Mouse (Mus musculus): ENCODE measurements around the gene Riox1. TPM values are rescaled to one million over a fixed set of nuclear protein-coding genes. Genes with fewer than 3 reads are reported as not detected.

Gene Riox1
- polyA plus RNA-seq, 1 experiment: 18.7 TPM

DNA sequence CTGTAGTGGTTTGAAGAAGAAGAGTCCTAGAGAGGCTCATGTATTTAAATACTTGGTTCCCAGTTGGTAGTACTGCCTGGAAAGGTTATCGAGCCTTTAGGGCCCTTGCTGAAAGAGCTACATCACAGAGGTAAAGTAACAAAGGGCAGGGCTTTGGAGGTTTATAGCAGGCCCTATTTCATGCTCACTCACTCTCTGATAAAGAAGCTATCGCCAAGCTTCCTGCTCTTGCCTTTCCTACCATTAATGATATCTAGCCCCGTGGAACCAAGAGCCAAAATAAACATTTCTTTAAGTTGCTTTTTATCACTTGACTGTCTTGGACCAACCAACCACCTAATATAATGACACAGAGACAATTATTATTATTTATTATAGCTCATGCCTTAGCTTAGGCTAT, 50.0 kb downstream of the Riox1 start:
- Histone ChIP-seq H3K4me3 (ENCODE audit: insufficient read depth, poor library complexity, severe bottlenecking) (no peak overlapping the region), H3ac (ENCODE audit: control insufficient read depth, insufficient read length, low read depth) (no peak overlapping the region), H3K79me2 (ENCODE audit: control insufficient read depth, insufficient read depth) (no peaks in the 10 kb centered on the region), H3K27me3 (ENCODE audit: control insufficient read depth, insufficient read depth, insufficient read length) (no peaks in the 10 kb centered on the region), H3K36me3 (ENCODE audit: control insufficient read depth, insufficient read depth) (no peaks in the 10 kb centered on the region), H3K79me3 (ENCODE audit: low read depth) (no peaks in the 10 kb centered on the region)
- no peak for TF ChIP-seq FOSL1 (IDR thresholded peaks at IDR 0.05; ENCODE audit: insufficient read depth, low read length, poor library complexity, severe bottlenecking)
- TF ChIP-seq CTCF (IDR thresholded peaks at IDR 0.05; ENCODE audit: control insufficient read depth, insufficient read depth, insufficient read length): no peak
- TF ChIP-seq MAX (IDR thresholded peaks at IDR 0.05): no peak
- no peak for TF ChIP-seq MYOD1 (IDR thresholded peaks at IDR 0.05; ENCODE audit: control insufficient read depth, insufficient read length, low read depth)
- no peak for TF ChIP-seq MYOG (IDR thresholded peaks at IDR 0.05; ENCODE audit: control insufficient read depth, extremely low read depth, insufficient read length)

Other genes with a start within 250 kb of the Riox1 start
- gene Papln, start 187.0 kb upstream of the Riox1 start, polyA plus RNA-seq (2012; fragmentation: generic; extraction: Trizol): not detected
- gene Numb, start 28.7 kb upstream of the Riox1 start, polyA plus RNA-seq (2012; fragmentation: generic; extraction: Trizol): 11.2 TPM
- not detected for gene Heatr4, start 34.2 kb downstream of the Riox1 start, polyA plus RNA-seq (2012; fragmentation: generic; extraction: Trizol)
- 2.6 TPM for gene Acot2, start 37.3 kb downstream of the Riox1 start, polyA plus RNA-seq (2012; fragmentation: generic; extraction: Trizol)
- 0.41 TPM for gene Acot1, start 58.9 kb downstream of the Riox1 start, polyA plus RNA-seq (2012; fragmentation: generic; extraction: Trizol)
- under 0.01 TPM for gene Acot4, start 87.8 kb downstream of the Riox1 start, polyA plus RNA-seq (2012; fragmentation: generic; extraction: Trizol)
- gene Gm49366, start 88.3 kb downstream of the Riox1 start, polyA plus RNA-seq (2012; fragmentation: generic; extraction: Trizol): not detected
- not detected for gene Acot3, start 101.5 kb downstream of the Riox1 start, polyA plus RNA-seq (2012; fragmentation: generic; extraction: Trizol)
- gene Acot5, start 118.7 kb downstream of the Riox1 start, polyA plus RNA-seq (2012; fragmentation: generic; extraction: Trizol): not detected
- 0.25 TPM for gene Acot6, start 150.0 kb downstream of the Riox1 start, polyA plus RNA-seq (2012; fragmentation: generic; extraction: Trizol)
- gene Dnal1, start 163.8 kb downstream of the Riox1 start, polyA plus RNA-seq (2012; fragmentation: generic; extraction: Trizol): 4.7 TPM
- 0.46 TPM for gene Pnma1, start 197.9 kb downstream of the Riox1 start, polyA plus RNA-seq (2012; fragmentation: generic; extraction: Trizol)